10 mouse cellular contexts compared by ENCODE assay signal in genomic region chr8:24374503-24374902, GRCm38 (mm10).
DNase-seq lines count a peak whose midpoint lies in the region; ATAC-seq and TF ChIP-seq lines count a peak whose summit lies in the region.
"Had no signal": no experiment of that assay in that cellular context is flagged by ENCODE, and none has a peak within 500 bp of the region (broad histone marks: within the 10 kb centered on the region; RNA-seq: fewer than 3 reads in every experiment).

No protein-coding gene starts in this region.

- peak; percentile 16 for DNase-seq in adrenal gland, postnatal 10 days
- DNase-seq in adrenal gland, postnatal 4 days (ENCODE audit: low spot score in 2 of 2), result no peak
- no peak for DNase-seq in lung, adult 2 months
- DNase-seq in lung, postnatal 4 days, result no peak
- DNase-seq in R1 (ENCODE audit: low read depth, low spot score), result peak; percentile 72
- no peak for DNase-seq in spleen, postnatal 36 days (ENCODE audit: low spot score in 2 of 2)
- DNase-seq: heart, postnatal 4 days had no signal

- no peaks in the 10 kb centered on the region for H3K4me1 ChIP-seq in intestine, postnatal 0 days (replicated peaks; ENCODE audit: control insufficient read depth, insufficient read depth, low read length)
- H3K4me1 ChIP-seq in intestine, embryonic 15.5 days (replicated peaks), result no peaks in the 10 kb centered on the region
- H3K4me1 ChIP-seq in lung, adult 2 months (ENCODE audit: control insufficient read depth, insufficient read depth, low read length), result no peaks in the 10 kb centered on the region
- H3K4me1 ChIP-seq: midbrain, embryonic 12.5 days had no signal

- H3K4me3 ChIP-seq in intestine, postnatal 0 days (ENCODE audit: low read depth, low read length), result no peak overlapping the region
- no peak overlapping the region for H3K4me3 ChIP-seq in intestine, embryonic 15.5 days (replicated peaks)
- H3K4me3 ChIP-seq in lung, adult 2 months (replicated peaks; ENCODE audit: extremely low read depth, low read depth, low read length), result no peak overlapping the region
- H3K4me3 ChIP-seq: midbrain, embryonic 12.5 days had no signal

- H3K27me3 ChIP-seq in intestine, postnatal 0 days (replicated peaks; ENCODE audit: control insufficient read depth, insufficient read depth, low read length), result no peaks in the 10 kb centered on the region
- H3K27me3 ChIP-seq in intestine, embryonic 15.5 days (replicated peaks), result no peaks in the 10 kb centered on the region
- H3K27me3 ChIP-seq: midbrain, embryonic 12.5 days had no signal

- TF ChIP-seq CTCF in intestine, postnatal 0 days (IDR thresholded peaks at IDR 0.05; ENCODE audit: low read depth), result peak; percentile 58
- TF ChIP-seq CTCF in lung, adult 2 months (IDR thresholded peaks at IDR 0.05; ENCODE audit: insufficient read depth, low read length), result peak; percentile 17; the same call in 1 of the 2 replicates

- no peaks in the 10 kb centered on the region for H3K36me3 ChIP-seq in intestine, postnatal 0 days (ENCODE audit: control insufficient read depth, insufficient read depth)
- H3K36me3 ChIP-seq in intestine, embryonic 15.5 days, result no peaks in the 10 kb centered on the region
- H3K36me3 ChIP-seq: midbrain, embryonic 12.5 days had no signal

- no peak for ATAC-seq in intestine, postnatal 0 days
- no peak for ATAC-seq in intestine, embryonic 15.5 days

- H3K9me3 ChIP-seq in intestine, postnatal 0 days (ENCODE audit: control insufficient read depth), result no peaks in the 10 kb centered on the region
- H3K9me3 ChIP-seq in intestine, embryonic 15.5 days, result no peaks in the 10 kb centered on the region
- H3K9me3 ChIP-seq: midbrain, embryonic 12.5 days had no signal

- H3K9ac ChIP-seq in intestine, postnatal 0 days (ENCODE audit: low read depth, low read length), result no peak overlapping the region
- H3K9ac ChIP-seq in intestine, embryonic 15.5 days, result no peak overlapping the region
- H3K9ac ChIP-seq: midbrain, embryonic 12.5 days had no signal

- H3K27ac ChIP-seq in intestine, postnatal 0 days (ENCODE audit: low read depth, low read length), result no peak overlapping the region
- no peak overlapping the region for H3K27ac ChIP-seq in intestine, embryonic 15.5 days
- H3K27ac ChIP-seq: midbrain, embryonic 12.5 days had no signal

- no peak overlapping the region for H3K4me2 ChIP-seq in intestine, postnatal 0 days (replicated peaks; ENCODE audit: low read depth)
- no peak overlapping the region for H3K4me2 ChIP-seq in intestine, embryonic 15.5 days (replicated peaks)
- H3K4me2 ChIP-seq: midbrain, embryonic 12.5 days had no signal

- TF ChIP-seq POLR2A in lung, adult 2 months (IDR thresholded peaks at IDR 0.05; ENCODE audit: borderline replicate concordance, extremely low read depth, low read depth, low read length), result no peak

- WGBS in intestine, postnatal 0 days, result 83% methylated on average over 1 of the region's 1 CpGs
- 96% methylated on average over 1 of the region's 1 CpGs for WGBS in intestine, embryonic 15.5 days
- 85% methylated on average over 1 of the region's 1 CpGs for WGBS in lung, adult 2 months

Comparison
In these comparisons a context has a peak if more than half of its experiments do, and no peak if none do; other contexts are left out.
1. DNase-seq: peak in adrenal gland, postnatal 10 days (single experiment) and R1 (single experiment); none in adrenal gland, postnatal 4 days (0 of 2), lung, adult 2 months (single experiment), lung, postnatal 4 days (0 of 2) and spleen, postnatal 36 days (0 of 2).